Mouse (Mus musculus): ENCODE measurements around the gene Rnd2.
"Not testable (repeated sequence)": the region's sequence is repeated elsewhere in the genome, so short reads cannot be mapped to it uniquely, and the experiment has no call there.

Rnd2 gene

GRCm38 (mm10) chr11:101446860-101447259 lies 17.9 kb upstream of the Rnd2 start:
- not testable (repeated sequence) for DNase-seq (ENCODE audit: low spot score)

GRCm38 (mm10) chr11:101447786-101448185 lies 17.0 kb upstream of the Rnd2 start:
- peak; percentile 28 for DNase-seq (ENCODE audit: low spot score)

GRCm38 (mm10) chr11:101448274-101448746 lies 16.5 kb upstream of the Rnd2 start, which contains the start of gene Ifi35:
Gene Ifi35 (plus strand): TSS chr11:101448407.
- peak; percentile 82 for DNase-seq (ENCODE audit: low spot score)

GRCm38 (mm10) chr11:101448899-101449298 lies 15.9 kb upstream of the Rnd2 start:
- no peak for DNase-seq (ENCODE audit: low spot score)

- not testable (repeated sequence) for DNase-seq (ENCODE audit: low spot score)
Observed at GRCm38 (mm10) chr11:101449596-101449995, 15.2 kb upstream of the Rnd2 start.

- peak; percentile 34 for DNase-seq (ENCODE audit: low spot score)
Observed at GRCm38 (mm10) chr11:101450394-101450793, 14.4 kb upstream of the Rnd2 start.

GRCm38 (mm10) chr11:101451536-101451935 lies 13.3 kb upstream of the Rnd2 start:
- DNase-seq (ENCODE audit: low spot score) = no peak

GRCm38 (mm10) chr11:101452093-101452774 lies 12.6 kb upstream of the Rnd2 start:
- no peak for DNase-seq (ENCODE audit: low spot score)

- no peak for DNase-seq (ENCODE audit: low spot score)
Observed at GRCm38 (mm10) chr11:101454702-101455101, 10.1 kb upstream of the Rnd2 start.

GRCm38 (mm10) chr11:101455627-101456026 lies 9.2 kb upstream of the Rnd2 start:
- no peak for DNase-seq (ENCODE audit: low spot score)

- no peak for DNase-seq (ENCODE audit: low spot score)
Observed at GRCm38 (mm10) chr11:101457631-101458030, 7.2 kb upstream of the Rnd2 start.

- no peak for DNase-seq (ENCODE audit: low spot score)
Observed at GRCm38 (mm10) chr11:101458217-101458616, 6.6 kb upstream of the Rnd2 start.

GRCm38 (mm10) chr11:101459716-101460115 lies 5.1 kb upstream of the Rnd2 start:
- DNase-seq (ENCODE audit: low spot score) = no peak

GRCm38 (mm10) chr11:101460321-101460720 lies 4.5 kb upstream of the Rnd2 start:
- no peak for DNase-seq (ENCODE audit: low spot score)

GRCm38 (mm10) chr11:101462141-101462540 lies 2.7 kb upstream of the Rnd2 start:
- DNase-seq (ENCODE audit: low spot score) = no peak

GRCm38 (mm10) chr11:101462583-101463440 lies 2.0 kb upstream of the Rnd2 start:
- no peak for DNase-seq (ENCODE audit: low spot score)

- DNase-seq (ENCODE audit: low spot score) = peak; percentile 67
Observed at GRCm38 (mm10) chr11:101465101-101465868, 486 bp downstream of the Rnd2 start.

- DNase-seq (ENCODE audit: low spot score) = peak; percentile 47
Observed at GRCm38 (mm10) chr11:101465869-101466551, 1.2 kb downstream of the Rnd2 start, which contains the start of gene Vat1. Gene Vat1 (minus strand): TSS chr11:101466230.

GRCm38 (mm10) chr11:101466552-101466950 lies 1.8 kb downstream of the Rnd2 start:
- DNase-seq (ENCODE audit: low spot score) = not testable (repeated sequence)

- DNase-seq (ENCODE audit: low spot score) = peak; percentile 54
Observed at GRCm38 (mm10) chr11:101467477-101468262, 2.9 kb downstream of the Rnd2 start.

- DNase-seq (ENCODE audit: low spot score) = no peak
Observed at GRCm38 (mm10) chr11:101468263-101468688, 3.5 kb downstream of the Rnd2 start.

Measured in T-cell, adult 2 months (primary cell).